Mouse (Mus musculus) embryo, embryonic 10.5 days (tissue): ENCODE measurements around the gene Tgfb3.

ENCODE experiments used
- DNase-seq: peaks from one replicate; pipeline ENCODE4 v3.0.0-alpha.2; 2015; ENCODE audit warnings: low spot score

Gene Tgfb3

DNA sequence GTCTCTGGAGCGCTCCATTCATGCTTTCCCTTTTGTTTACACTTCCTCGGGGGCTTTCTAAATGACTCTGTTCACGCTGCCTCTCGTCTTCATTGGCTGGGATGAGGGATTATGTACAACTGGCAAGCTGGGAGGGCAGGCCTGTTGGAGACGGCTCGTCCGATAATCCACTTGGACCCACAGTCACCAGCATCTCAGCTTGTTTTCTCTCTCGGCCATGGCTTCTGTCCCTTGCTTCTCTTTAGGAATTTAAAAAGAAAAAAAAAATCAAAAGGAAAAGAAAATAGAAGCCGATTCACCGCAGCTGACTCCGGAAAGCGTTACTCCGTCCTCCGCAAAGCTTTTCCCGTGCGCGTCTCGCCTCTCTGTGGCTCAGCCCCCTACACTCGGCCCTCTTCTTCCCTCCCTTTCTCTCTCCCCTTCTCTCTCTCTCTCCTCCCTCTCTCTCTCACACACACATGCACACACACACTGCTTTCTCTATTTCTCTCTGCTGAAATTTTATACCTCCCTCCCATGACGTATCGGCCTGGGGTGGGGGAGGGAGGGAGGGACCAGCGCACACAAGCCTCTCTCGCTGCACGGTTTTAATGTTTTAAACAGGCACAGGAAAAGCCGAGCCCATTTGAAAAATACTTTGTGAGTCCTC is at the start of gene Tgfb3:
Gene Tgfb3 (minus strand): TSS at position 489 of the 649 bp plus-strand sequence.
- peak; percentile 81 for DNase-seq

- DNase-seq = no peak
Observed at GRCm38 (mm10) chr12:86128122-86128521, 49.3 kb upstream of the Tgfb3 start.

DNA sequence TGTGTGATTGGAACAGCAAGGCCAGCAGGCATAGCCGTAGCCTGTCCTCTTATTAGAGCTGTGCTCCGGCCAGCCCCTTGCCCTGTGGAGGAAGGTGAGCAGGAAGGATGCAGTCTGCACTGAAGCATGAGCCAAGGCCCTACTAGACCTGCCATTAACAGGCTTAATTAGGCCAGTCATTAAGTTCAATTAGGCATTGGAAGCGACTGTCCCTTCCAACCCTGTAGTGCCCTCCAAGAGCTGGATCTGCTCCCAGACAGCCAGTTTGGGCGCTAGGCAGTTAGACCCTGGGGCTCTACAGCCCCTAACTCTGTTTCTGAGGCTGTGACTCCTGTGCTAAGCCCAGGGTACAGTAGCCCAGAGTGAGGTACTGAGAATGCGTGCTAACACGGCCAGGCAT is 45.2 kb upstream of the Tgfb3 start:
- no peak for DNase-seq

DNA sequence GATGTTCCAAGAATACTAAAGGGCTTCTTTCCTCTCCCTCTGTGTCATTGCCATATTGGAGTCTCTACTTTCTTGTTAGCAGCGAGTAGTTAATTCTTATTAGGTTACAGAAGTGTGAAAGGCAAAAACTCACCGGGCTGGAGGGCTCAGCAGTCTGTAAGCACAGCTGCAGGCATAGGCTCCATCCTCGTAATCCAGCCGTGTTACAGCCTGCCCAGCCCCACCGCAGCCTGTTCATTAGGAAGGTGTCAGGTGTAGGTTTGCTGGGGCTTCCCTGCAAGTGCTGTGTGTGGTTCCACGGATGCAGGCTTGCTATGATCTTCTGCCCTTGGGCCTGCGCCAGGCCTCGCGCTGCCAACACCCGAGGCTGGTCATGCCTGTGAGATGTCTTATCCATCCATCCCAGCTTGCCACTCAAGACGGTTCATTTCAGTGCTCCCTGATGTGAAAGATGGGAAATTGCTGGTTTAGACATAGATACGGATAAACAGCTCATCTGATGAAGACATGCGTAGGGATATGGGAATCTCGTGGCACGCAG is 37.5 kb upstream of the Tgfb3 start:
- DNase-seq = no peak

GRCm38 (mm10) chr12:86110637-86111036 is 31.8 kb upstream of the Tgfb3 start:
- DNase-seq = peak; percentile 46

- DNase-seq = no peak
Observed at GRCm38 (mm10) chr12:86109531-86109930, 30.7 kb upstream of the Tgfb3 start.

DNA sequence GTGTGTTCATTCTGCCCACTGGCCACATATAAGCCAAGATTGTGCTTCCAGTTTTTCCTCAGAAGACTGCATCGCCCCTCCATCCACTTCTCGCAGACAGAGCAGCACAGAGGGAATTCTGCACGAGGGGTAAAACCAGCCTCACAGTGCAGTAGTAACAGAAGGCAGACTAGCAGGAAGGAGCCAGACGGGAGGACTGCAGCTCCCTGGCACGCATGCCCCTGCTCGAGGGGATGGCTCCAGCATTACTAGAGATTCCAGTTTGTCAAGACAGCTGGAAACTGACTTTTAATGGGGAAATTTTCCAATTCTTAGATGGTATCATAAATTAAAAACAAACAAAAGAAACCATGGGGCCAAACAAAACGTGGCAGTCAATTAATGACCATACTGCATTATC is 28.8 kb upstream of the Tgfb3 start:
- no peak for DNase-seq

- no peak for DNase-seq
Observed at GRCm38 (mm10) chr12:86106086-86106485, 27.2 kb upstream of the Tgfb3 start.

GRCm38 (mm10) chr12:86105546-86105945 is 26.7 kb upstream of the Tgfb3 start:
- no peak for DNase-seq

DNA sequence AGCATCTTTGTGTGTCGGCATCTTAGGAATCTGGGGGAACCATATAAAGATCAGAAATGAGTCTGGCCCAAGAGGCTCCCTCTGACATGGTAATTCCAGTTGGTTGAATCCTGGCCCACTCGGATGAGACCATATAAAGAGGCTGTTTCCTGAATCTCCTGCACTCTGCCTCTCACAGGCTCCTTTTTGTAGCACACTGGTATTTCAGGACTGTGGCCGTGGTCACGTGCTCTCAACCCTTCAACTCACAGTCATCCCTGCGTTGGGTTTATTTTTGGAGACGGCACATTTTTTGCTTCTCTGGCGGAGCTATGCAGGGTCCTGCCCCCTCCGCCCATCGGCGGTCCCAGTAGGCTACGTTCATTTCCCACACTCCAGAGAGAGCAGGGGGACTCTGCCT is 25.5 kb upstream of the Tgfb3 start:
- no peak for DNase-seq

DNA sequence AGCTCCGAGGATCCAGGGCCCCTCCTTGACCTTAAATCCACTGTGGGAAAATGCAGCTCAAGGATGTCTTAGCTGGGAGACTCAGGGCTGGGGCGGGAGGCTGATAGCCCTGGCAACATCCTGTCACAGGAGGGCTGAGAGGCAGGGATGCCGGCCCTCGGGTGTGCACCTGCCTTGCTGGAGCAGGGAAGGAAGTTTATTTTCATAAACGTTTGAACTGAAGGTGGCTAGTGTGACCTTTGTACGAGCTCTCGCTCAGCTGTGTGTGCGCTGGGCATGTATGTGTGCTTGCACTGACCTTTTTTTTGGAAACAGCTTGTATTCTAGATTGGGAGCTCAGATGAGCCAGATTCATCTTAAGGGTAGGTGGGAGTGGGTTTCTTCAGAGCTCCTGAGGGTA is 25.0 kb upstream of the Tgfb3 start:
- no peak for DNase-seq

DNA sequence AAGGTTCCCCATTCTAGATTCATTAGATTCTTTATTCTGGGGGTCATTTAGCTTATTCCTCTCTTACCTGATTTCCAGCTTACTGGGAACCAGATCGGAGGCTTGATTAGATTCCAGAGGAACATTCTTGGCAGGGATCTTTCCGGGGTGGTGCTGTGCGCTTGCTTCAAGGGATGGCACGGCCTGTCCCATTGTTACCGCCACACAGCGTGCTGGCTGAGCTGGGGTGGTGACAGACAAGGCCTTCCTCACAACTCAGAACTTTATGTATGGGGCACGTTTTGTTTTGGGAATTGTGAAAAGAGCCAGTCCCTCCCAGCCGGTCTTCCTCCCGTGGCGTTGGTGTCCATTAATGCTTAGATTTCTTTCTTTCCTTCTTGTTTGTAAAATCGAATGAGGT is 24.6 kb upstream of the Tgfb3 start:
- DNase-seq = no peak

- DNase-seq = no peak
Observed at GRCm38 (mm10) chr12:86102686-86103085, 23.8 kb upstream of the Tgfb3 start.

- DNase-seq = no peak
Observed at GRCm38 (mm10) chr12:86100711-86101110, 21.9 kb upstream of the Tgfb3 start.

DNA sequence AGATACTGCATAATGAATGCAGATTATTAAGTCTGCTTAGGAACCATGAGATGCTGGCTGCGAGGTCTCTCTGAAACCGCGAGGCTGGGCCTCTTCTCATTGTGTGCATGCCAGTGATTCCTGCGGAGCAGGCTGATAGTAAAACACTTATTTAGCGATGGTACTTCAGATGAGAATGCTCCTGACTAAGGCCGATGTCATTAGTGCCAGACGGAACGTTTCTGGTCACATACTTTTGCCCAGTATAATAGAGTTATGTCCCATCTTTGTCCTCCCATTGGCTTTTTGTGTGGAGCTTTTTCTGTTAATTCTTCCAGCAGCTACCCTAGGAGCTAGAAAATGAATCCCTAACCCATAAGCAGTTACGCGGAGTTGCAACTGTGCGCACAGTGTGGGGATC is 18.9 kb upstream of the Tgfb3 start:
- DNase-seq = no peak

GRCm38 (mm10) chr12:86095806-86096205 is 17.0 kb upstream of the Tgfb3 start:
- no peak for DNase-seq

GRCm38 (mm10) chr12:86094075-86094474 is 15.2 kb upstream of the Tgfb3 start:
- DNase-seq = no peak

GRCm38 (mm10) chr12:86091601-86092132 is 12.8 kb upstream of the Tgfb3 start:
- DNase-seq = peak; percentile 33

GRCm38 (mm10) chr12:86090764-86091163 is 11.9 kb upstream of the Tgfb3 start:
- no peak for DNase-seq

- no peak for DNase-seq
Observed at GRCm38 (mm10) chr12:86088042-86088441, 9.2 kb upstream of the Tgfb3 start.

DNA sequence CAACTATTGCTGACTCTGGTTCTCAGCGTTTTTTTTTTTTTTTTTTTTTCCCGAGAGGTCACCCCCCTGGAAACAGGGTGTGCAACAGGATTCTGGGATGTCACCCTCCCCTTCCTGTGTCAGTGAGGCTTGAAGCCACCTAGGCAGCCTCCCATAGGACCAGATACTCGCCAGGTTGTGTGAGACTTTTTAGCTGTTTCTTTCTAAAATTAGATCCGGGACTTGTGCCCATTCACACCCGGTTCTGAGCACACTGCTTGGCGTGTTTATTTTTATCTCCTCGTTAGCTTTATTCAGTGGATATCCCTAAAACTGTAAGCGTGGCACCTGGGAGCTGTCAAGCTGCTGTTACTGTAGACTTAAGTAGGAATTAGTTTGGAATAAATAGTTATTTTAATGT is 7.7 kb upstream of the Tgfb3 start:
- no peak for DNase-seq

- no peak for DNase-seq
Observed at GRCm38 (mm10) chr12:86085873-86086272, 7.0 kb upstream of the Tgfb3 start.

DNA sequence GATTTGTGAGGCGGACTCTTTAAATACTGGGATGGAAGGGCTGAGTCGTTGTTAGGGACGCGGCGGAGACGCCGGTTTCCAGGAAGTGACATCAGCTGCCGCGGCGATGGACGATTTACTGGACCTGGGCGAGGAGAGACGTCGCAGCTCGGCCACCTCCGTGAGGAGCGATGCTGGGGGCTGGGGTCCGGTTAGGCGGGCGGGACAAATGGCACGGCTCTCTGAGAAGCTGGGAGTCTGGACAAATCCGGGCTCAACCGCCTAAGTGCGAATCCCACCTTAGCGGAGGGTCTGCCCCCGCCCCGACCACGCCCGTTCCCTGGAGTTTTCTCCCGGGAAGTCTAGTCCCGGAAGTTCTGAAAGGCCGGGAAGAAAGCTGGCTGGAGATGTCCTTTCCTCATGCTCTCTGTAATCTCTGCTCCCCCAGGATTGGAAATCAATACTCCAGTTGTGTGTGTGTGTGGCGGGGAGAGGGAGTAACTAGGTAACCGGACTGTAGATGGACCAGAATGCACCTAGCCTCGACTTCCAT is 3.7 kb upstream of the Tgfb3 start, which contains the start of gene Ift43:
Gene Ift43 (plus strand): TSS at position 61 of the 532 bp plus-strand sequence.
- DNase-seq = peak; percentile 91
